Mouse (Mus musculus) ES-E14 (cell line): ENCODE measurements around the gene Smarcc1.

Experiments
- CHD2 ChIP-seq: IDR thresholded peaks from 2 replicates; pipeline ENCODE4 v1.6.1; 2014; ENCODE audit warnings: mild to moderate bottlenecking, low read depth, low read length, inconsistent platforms
- HCFC1 ChIP-seq: IDR thresholded peaks from 2 replicates; pipeline ENCODE4 v1.6.1; 2012; ENCODE audit warnings: low read length, inconsistent platforms, borderline replicate concordance; ENCODE audit not compliant: insufficient read depth
- MAFK ChIP-seq: IDR thresholded peaks from 2 replicates; pipeline ENCODE4 v1.6.1; 2014; ENCODE audit warnings: mild to moderate bottlenecking, low read depth, low read length, inconsistent platforms; ENCODE audit not compliant: insufficient read depth
- ZC3H11A ChIP-seq: IDR thresholded peaks from 2 replicates; pipeline ENCODE4 v1.6.1; 2012; ENCODE audit warnings: low read depth, mild to moderate bottlenecking, inconsistent platforms, low read length, borderline replicate concordance
- ZNF384 ChIP-seq: IDR thresholded peaks from 2 replicates; pipeline ENCODE4 v1.6.1; 2012; ENCODE audit warnings: low read depth, low read length, inconsistent platforms

DNA sequence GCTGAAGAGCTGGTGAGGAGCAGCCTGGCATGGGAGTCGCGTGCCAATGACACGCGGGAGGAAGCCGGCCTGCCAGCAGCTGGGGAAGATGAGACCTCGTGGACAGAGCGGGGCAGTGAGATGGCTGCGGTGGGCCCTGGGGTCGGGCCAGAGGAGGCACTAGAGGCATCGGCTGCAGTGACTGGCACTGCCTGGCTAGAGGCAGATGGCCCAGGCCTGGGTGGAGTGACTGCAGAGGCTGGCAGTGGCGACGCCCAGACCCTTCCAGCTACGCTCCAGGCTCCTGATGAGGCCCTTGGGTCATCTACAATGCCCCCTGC lies 128.8 kb downstream of the Smarcc1 start:
- TF ChIP-seq ZC3H11A = no peak
- no peak for TF ChIP-seq CHD2
- no peak for TF ChIP-seq ZNF384
- no peak for TF ChIP-seq HCFC1
- TF ChIP-seq MAFK = no peak
